Mouse (Mus musculus) heart, embryonic 14.5 days (tissue): ENCODE measurements around the gene Rpl4. TPM values are rescaled to one million over a fixed set of nuclear protein-coding genes. Genes with fewer than 3 reads are reported as not detected.
"Not testable (repeated sequence)": the region's sequence is repeated elsewhere in the genome, so short reads cannot be mapped to it uniquely, and the experiment has no call there.

Source experiments
- ATAC-seq: fragments of 200-750 bp; cut with Nextera tagmentation; 2 replicates; pipeline ENCODE4 v1.8.0; 2017; ENCODE audit warnings: low read depth, moderate TSS enrichment; ENCODE audit not compliant: insufficient number of reproducible peaks, insufficient read depth, low FRiP score
- H3K27ac ChIP-seq, 2 experiments: fragments of 200-500 bp in 1 of 2; fragments of 300-500 bp in 1 of 2; sonication (generic) in 1 of 2; replicated peaks in 1 of 2; 2 replicates each; pipeline ENCODE4 v1.5.1; 2012 to 2014; ENCODE audit warnings: low read depth in 2 of 2, low read length in 2 of 2, control low read depth in 1 of 2, mild to moderate bottlenecking in 1 of 2, mixed read lengths in 1 of 2; ENCODE audit not compliant: control insufficient read depth in 1 of 2, insufficient read depth in 1 of 2
- H3K27me3 ChIP-seq: fragments of 300-500 bp; sonication (generic); 2 replicates; pipeline ENCODE4 v1.6.1; 2014; ENCODE audit warnings: mild to moderate bottlenecking, low read length, control low read depth; ENCODE audit not compliant: control insufficient read depth, insufficient read depth
- H3K36me3 ChIP-seq: fragments of 300-500 bp; sonication (generic); 2 replicates; pipeline ENCODE4 v1.6.1; 2014; ENCODE audit warnings: mild to moderate bottlenecking, control low read depth, low read length, mixed read lengths; ENCODE audit not compliant: control insufficient read depth, insufficient read depth
- H3K4me1 ChIP-seq, 2 experiments: fragments of 200-500 bp in 1 of 2; fragments of 300-500 bp in 1 of 2; sonication (generic) in 1 of 2; 2 replicates each; pipeline ENCODE4 v1.6.1; 2012 to 2014; ENCODE audit warnings: low read length in 2 of 2, control low read depth in 1 of 2, mixed read lengths in 1 of 2; ENCODE audit not compliant: control insufficient read depth in 2 of 2, insufficient read depth in 2 of 2
- H3K4me2 ChIP-seq: fragments of 300-500 bp; sonication (generic); 2 replicates; pipeline ENCODE4 v1.6.1; 2014; ENCODE audit warnings: mild to moderate bottlenecking, low read length
- H3K4me3 ChIP-seq, 2 experiments: fragments of 200-500 bp in 1 of 2; fragments of 300-500 bp in 1 of 2; sonication (generic) in 1 of 2; 2 replicates each; pipeline ENCODE4 v1.5.1; 2012 to 2014; ENCODE audit warnings: low read length in 2 of 2, mild to moderate bottlenecking in 2 of 2, control low read depth in 1 of 2, low read depth in 1 of 2, moderate library complexity in 1 of 2; ENCODE audit not compliant: control insufficient read depth in 1 of 2, insufficient read depth in 1 of 2
- H3K9ac ChIP-seq: fragments of 300-500 bp; sonication (generic); 2 replicates; pipeline ENCODE4 v1.6.1; 2014; ENCODE audit warnings: mild to moderate bottlenecking, low read length
- H3K9me3 ChIP-seq: fragments of 300-500 bp; sonication (generic); 2 replicates; pipeline ENCODE4 v1.6.1; 2016; ENCODE audit warnings: low read length, control low read depth; ENCODE audit not compliant: control insufficient read depth
- WGBS: fragments of 180-500 bp; shearing (Covaris S2); extraction: QIAGEN DNeasy Blood & Tissue Kit; methylation state at CpG from one replicate; pipeline ENCODE4 v1.1.7; 2014; 5-methylcytosine and 5-hydroxymethylcytosine counted together
- polyA plus RNA-seq: library from polyadenylated mRNA; unstranded; fragments of >200 nt; fragmentation: Nextera tagmentation; extraction: Ambion mirVana; gene quantifications from 2 replicates; pipeline ENCODE4 v1.2.1, GENCODE M21; 2014

Gene Rpl4
- 778 and 789 TPM in 2 replicates for polyA plus RNA-seq

DNA sequence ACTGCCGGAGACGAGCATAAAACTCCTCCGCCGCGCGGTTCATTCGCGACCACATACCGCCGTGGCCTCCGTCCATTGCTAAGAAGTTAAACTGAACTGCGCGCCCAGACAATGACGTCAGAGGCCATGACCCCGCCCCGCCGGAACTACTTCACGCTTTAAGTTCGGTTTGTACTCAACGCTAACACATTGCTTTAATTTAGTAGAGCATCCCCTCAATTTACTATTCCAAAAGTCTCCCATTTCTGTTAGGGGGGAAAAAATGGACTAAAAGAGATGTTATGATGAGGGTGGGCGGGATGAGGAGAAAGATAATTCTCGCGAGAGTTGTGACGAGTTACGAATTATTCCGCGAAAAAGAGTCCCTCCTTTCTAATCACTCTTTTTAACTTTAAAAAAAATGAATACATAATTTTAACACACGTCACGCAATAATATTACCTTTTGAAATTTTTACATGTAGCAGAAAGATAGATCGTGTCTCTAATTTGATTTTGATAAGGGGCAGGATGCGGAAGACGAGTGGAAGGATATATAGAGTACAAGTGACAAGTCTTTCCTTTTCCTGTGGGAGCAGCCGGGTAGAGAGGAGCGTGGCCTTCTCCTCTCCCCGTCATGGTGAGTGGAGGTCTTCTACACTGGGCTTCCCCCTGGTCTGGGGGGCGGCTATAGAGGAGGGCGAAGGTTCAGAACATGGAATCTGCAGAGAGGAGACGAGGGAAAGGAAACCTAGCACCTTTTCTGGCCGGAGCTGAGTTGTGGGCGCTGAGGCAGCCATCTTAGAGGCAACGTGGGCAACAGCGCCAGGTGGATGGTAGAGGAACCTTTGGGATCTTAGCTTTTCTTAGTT lies at the start of gene Rpl4, which contains the start of gene Zwilch:
Gene Rpl4 (plus strand): TSS at position 560 of the 850 bp plus-strand sequence.
Gene Zwilch (minus strand): TSS at position 289 of the 850 bp plus-strand sequence.
- ATAC-seq, result peak; percentile 79
- Histone ChIP-seq H3K36me3 (peaks cover 39% of the 10 kb centered on the region), H3K9ac (peak within 1 kb of the TSS; percentile 93), H3K9me3 (no peaks in the 10 kb centered on the region), H3K4me3 (peak within 1 kb of the TSS; percentile 70 to 87), H3K27ac (peak within 1 kb of the TSS; percentile 89 to 92), H3K4me1 (peaks cover 0 to 24% of the 10 kb centered on the region in 2 experiments; a peak in 3 of 4 replicates), H3K27me3 (no peaks in the 10 kb centered on the region), H3K4me2 (peak within 1 kb of the TSS; percentile 93)
- under 1% methylated on average over 42 of the region's 42 CpGs for WGBS

DNA sequence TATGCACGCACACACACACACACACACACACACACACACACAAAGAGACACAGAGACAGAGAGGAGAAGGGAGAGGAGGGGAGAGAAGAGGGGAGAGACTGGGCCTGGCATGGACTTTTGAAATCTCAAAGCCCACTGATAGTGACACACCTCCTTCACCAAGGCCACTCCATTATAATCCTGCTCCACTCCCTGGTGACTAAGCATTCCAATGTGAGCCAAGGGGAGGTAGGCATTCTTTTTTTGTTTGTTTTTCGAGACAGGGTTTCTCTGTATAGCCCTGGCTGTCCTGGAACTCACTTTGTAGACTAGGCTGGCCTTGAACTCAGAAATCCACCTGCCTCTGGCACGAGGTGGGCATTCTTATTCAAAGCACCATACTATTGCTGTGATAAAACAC lies 48.3 kb upstream of the Rpl4 start:
- not testable (repeated sequence) for H3K9me3 ChIP-seq, ATAC-seq, H3K4me2 ChIP-seq, H3K9ac ChIP-seq, H3K27me3 ChIP-seq, H3K36me3 ChIP-seq, H3K4me3 ChIP-seq, H3K4me1 ChIP-seq, H3K27ac ChIP-seq
- WGBS, result 58% methylated on average over 3 of the region's 3 CpGs

DNA sequence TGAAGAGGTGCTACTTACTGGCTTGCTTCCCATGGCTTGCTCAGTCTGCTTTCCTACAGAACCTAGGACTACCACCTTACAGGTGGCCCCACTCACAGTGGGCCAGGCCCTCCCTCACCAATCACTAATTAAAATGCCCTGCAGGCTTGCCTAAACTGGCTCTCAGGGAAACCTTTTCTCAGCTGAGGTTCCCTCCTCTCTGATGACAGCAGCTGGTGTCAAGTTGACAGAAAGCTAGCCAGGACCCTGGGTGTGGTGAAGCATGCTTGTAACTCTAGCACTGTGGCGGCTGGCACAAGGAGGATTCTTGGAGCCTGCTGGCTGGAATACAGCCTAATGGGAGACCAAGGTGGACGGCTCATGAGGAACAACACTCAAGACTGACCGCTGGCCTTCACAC lies 47.9 kb upstream of the Rpl4 start:
- H3K27me3 ChIP-seq, result no peaks in the 10 kb centered on the region
- H3K9ac ChIP-seq, result no peak overlapping the region
- no peaks in the 10 kb centered on the region for H3K36me3 ChIP-seq
- H3K4me2 ChIP-seq, result no peak overlapping the region
- 24% methylated on average over 3 of the region's 3 CpGs for whole genome bisulfite sequencing
- no peak for ATAC-seq
- no peak overlapping the region for H3K4me3 ChIP-seq
- H3K27ac ChIP-seq, result no peak overlapping the region
- no peaks in the 10 kb centered on the region for H3K9me3 ChIP-seq
- peaks cover 3 to 5% of the 10 kb centered on the region in 2 experiments; a peak in 3 of 4 replicates for H3K4me1 ChIP-seq

- no peak overlapping the region for H3K9ac ChIP-seq
- H3K4me1 ChIP-seq, result peaks cover 3 to 5% of the 10 kb centered on the region in 2 experiments; a peak in 3 of 4 replicates
- H3K27ac ChIP-seq, result no peak overlapping the region
- WGBS, result 56% methylated on average over 12 of the region's 12 CpGs
- H3K4me3 ChIP-seq, result no peak overlapping the region
- no peaks in the 10 kb centered on the region for H3K36me3 ChIP-seq
- H3K4me2 ChIP-seq, result no peak overlapping the region
- no peaks in the 10 kb centered on the region for H3K27me3 ChIP-seq
- H3K9me3 ChIP-seq, result no peaks in the 10 kb centered on the region
- no peak for ATAC-seq
These were observed 47.1 kb upstream of the Rpl4 start for GRCm38 (mm10) chr9:64126121-64126520.

DNA sequence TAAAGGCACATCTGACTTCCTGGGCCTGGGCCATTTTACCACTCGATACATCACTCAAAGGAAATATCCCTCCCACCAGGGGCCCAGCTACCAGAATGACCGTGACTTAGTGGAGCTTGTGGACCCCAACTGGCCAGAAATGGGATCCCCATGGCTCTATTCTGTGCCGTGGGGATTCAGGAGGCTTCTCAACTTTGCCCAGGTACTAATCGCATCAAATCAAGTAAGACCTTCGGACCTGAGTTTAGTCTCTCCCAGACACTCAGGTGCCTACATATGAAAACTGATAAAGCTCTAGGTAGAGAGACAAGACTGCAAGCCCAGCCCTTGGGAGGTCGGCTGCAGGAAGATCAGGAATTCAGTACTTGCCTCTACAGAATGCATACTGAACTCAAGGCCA lies 41.6 kb upstream of the Rpl4 start:
- Histone ChIP-seq H3K9me3 (no peaks in the 10 kb centered on the region), H3K27me3 (no peaks in the 10 kb centered on the region), H3K27ac (no peak overlapping the region), H3K36me3 (peaks cover 9% of the 10 kb centered on the region), H3K4me3 (no peak overlapping the region), H3K9ac (no peak overlapping the region), H3K4me2 (no peak overlapping the region), H3K4me1 (no peaks in the 10 kb centered on the region)
- WGBS, result 79% methylated on average over 6 of the region's 6 CpGs
- ATAC-seq, result no peak

DNA sequence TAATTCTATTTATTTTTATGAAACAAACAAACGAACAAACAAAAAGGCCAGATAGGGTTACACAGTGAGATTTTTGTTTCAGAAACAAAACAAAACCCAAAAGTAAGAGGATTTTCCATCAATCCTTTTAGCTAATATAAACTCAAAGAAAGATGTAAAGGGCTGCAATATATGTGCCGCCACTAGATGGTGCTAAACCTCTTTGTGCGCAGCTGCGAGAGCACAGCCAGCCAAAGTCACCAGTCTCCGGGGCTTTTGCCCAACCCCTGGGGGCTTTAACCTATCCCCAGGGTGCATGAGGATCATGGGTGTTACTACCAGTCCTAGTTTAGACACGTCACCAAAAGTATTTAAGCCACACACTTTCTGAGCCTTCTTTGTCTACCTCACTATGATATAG lies 34.3 kb upstream of the Rpl4 start:
- H3K27me3 ChIP-seq, H3K4me1 ChIP-seq, H3K9me3 ChIP-seq, ATAC-seq, H3K4me2 ChIP-seq, H3K9ac ChIP-seq, H3K4me3 ChIP-seq, H3K27ac ChIP-seq: not testable (repeated sequence)
- WGBS, result 6% methylated on average over 6 of the region's 6 CpGs
- H3K36me3 ChIP-seq, result peaks cover 62% of the 10 kb centered on the region

DNA sequence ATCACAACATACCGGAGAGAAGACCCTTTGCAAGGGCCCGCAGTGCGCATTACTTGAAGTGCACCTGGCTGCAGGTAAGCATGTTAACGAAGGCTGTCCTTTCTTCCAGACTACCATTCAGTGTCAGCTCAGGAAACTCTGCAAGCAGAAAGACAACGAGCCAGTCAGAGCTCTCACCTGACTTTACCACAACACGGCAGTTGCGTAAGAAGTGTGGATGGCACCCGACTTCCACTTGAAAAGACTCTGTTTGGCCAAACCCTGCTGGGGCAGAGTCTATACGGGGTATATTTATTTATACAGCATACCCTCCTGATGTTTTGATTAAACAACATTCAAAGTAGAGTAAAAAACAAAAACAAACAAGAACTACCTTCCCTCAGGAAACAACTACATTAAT lies 33.3 kb upstream of the Rpl4 start:
- 92% methylated on average over 9 of the region's 9 CpGs for WGBS
- no peak for ATAC-seq
- H3K27ac ChIP-seq, result no peak overlapping the region
- H3K4me1 ChIP-seq, result no peaks in the 10 kb centered on the region
- H3K36me3 ChIP-seq, result peaks cover 69% of the 10 kb centered on the region
- H3K27me3 ChIP-seq, result no peaks in the 10 kb centered on the region
- H3K9me3 ChIP-seq, result no peaks in the 10 kb centered on the region
- H3K4me3 ChIP-seq, result no peak overlapping the region
- H3K9ac ChIP-seq, result no peak overlapping the region
- no peak overlapping the region for H3K4me2 ChIP-seq
